Mouse (Mus musculus): ENCODE results near the gene Nap1l5.

DNA sequence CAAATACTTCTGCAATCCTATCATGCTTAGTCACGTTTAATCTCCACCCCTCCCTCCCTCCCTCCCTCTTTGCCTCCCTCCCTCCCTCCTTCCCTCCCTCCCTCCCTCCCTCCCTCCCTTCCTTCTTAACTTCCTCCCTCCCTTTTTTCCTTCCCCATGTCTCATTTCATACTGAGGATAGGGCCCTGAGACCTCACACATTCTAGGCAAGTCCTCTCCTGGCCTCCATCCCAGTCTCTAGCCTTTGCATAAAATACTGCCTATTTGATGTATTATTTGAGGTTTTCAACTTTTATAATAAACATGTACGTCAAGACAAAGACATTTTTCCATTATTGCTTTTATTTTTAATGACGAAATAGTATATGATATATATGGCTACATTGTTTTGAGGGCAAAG is 6.7 kb upstream of the Nap1l5 start:
- TF ChIP-seq POLR2A (IDR thresholded peaks at IDR 0.05; ENCODE audit: low read depth, low read length) (no peak), CTCF (IDR thresholded peaks at IDR 0.05; ENCODE audit: extremely low read depth, insufficient read depth, insufficient read length, insufficient replicate concordance) (no peak)
